Comparison of ENCODE assay signal across 10 mouse cellular contexts in genomic region chr2:152196896-152197295, GRCm38 (mm10). TPM values are rescaled to one million over a fixed set of nuclear protein-coding genes. Genes with fewer than 3 reads are reported as not detected.
A peak's percentile ranks its signal among the peaks of the same experiment; 100 is the strongest.
DNase-seq lines count a peak whose midpoint lies in the region; ATAC-seq and TF ChIP-seq lines count a peak whose summit lies in the region.
"Had no signal": no experiment of that assay in that cellular context is flagged by ENCODE, and none has a peak within 500 bp of the region (broad histone marks: within the 10 kb centered on the region; RNA-seq: fewer than 3 reads in every experiment).

No protein-coding gene starts in this region.

- no peaks in the 10 kb centered on the region for H3K27me3 ChIP-seq in forebrain, embryonic 10.5 days (ENCODE audit: poor library complexity, severe bottlenecking)
- H3K27me3 ChIP-seq in forebrain, embryonic 11.5 days (ENCODE audit: control insufficient read depth, insufficient read depth, low read length): no peaks in the 10 kb centered on the region
- H3K27me3 ChIP-seq in embryonic facial prominence, embryonic 10.5 days (replicated peaks; ENCODE audit: low read depth, poor library complexity, severe bottlenecking): 0 out of 2 replicates have a peak, but pooled peaks cover 4% of the 10 kb centered on the region
- no peaks in the 10 kb centered on the region for H3K27me3 ChIP-seq in hindbrain, embryonic 12.5 days
- H3K27me3 ChIP-seq in midbrain, embryonic 13.5 days: no peaks in the 10 kb centered on the region
- H3K27me3 ChIP-seq in liver, postnatal 0 days (ENCODE audit: insufficient read depth, low read length): no peaks in the 10 kb centered on the region
- H3K27me3 ChIP-seq: Patski had no signal

- no peak for DNase-seq in forebrain, embryonic 10.5 days (ENCODE audit: extremely low spot score, low spot score)
- DNase-seq in forebrain, embryonic 11.5 days (ENCODE audit: low spot score): no peak
- no peak for DNase-seq in embryonic facial prominence, embryonic 10.5 days (ENCODE audit: low spot score)
- DNase-seq in cerebellum, adult 11 months: no peak
- no peak for DNase-seq in urinary bladder, postnatal 4 days (ENCODE audit: low spot score in 2 of 2)
- DNase-seq in liver, postnatal 0 days: no peak

- H3K9ac ChIP-seq in forebrain, embryonic 11.5 days (ENCODE audit: low read length): no peak overlapping the region; the same call in 1 of the 2 replicates
- no peak overlapping the region for H3K9ac ChIP-seq in hindbrain, embryonic 12.5 days
- H3K9ac ChIP-seq in midbrain, embryonic 13.5 days (replicated peaks): 0 out of 2 replicates have a peak overlapping the region, but pooled peaks have one; percentile 19
- no peak overlapping the region for H3K9ac ChIP-seq in liver, postnatal 0 days (replicated peaks)
- H3K9ac ChIP-seq: limb, embryonic 12.5 days had no signal

- no peaks in the 10 kb centered on the region for H3K36me3 ChIP-seq in forebrain, embryonic 10.5 days (replicated peaks)
- no peaks in the 10 kb centered on the region for H3K36me3 ChIP-seq in forebrain, embryonic 11.5 days (ENCODE audit: control insufficient read depth, insufficient read depth, low read length)
- H3K36me3 ChIP-seq in embryonic facial prominence, embryonic 10.5 days (replicated peaks): no peaks in the 10 kb centered on the region
- no peaks in the 10 kb centered on the region for H3K36me3 ChIP-seq in hindbrain, embryonic 12.5 days
- no peaks in the 10 kb centered on the region for H3K36me3 ChIP-seq in midbrain, embryonic 13.5 days
- no peaks in the 10 kb centered on the region for H3K36me3 ChIP-seq in liver, postnatal 0 days (replicated peaks; ENCODE audit: insufficient read depth, low read length)
- H3K36me3 ChIP-seq: limb, embryonic 12.5 days had no signal

- H3K4me1 ChIP-seq in forebrain, embryonic 10.5 days: peaks cover 7% of the 10 kb centered on the region; the same call in 1 of the 2 replicates
- no peaks in the 10 kb centered on the region for H3K4me1 ChIP-seq in forebrain, embryonic 11.5 days (replicated peaks; ENCODE audit: control insufficient read depth, insufficient read depth, low read length)
- H3K4me1 ChIP-seq in embryonic facial prominence, embryonic 10.5 days: 0 out of 2 replicates have a peak, but pooled peaks cover 4% of the 10 kb centered on the region
- H3K4me1 ChIP-seq in hindbrain, embryonic 12.5 days: no peaks in the 10 kb centered on the region
- no peaks in the 10 kb centered on the region for H3K4me1 ChIP-seq in midbrain, embryonic 13.5 days (replicated peaks)
- no peaks in the 10 kb centered on the region for H3K4me1 ChIP-seq in liver, postnatal 0 days (ENCODE audit: insufficient read depth)

- ATAC-seq in forebrain, embryonic 11.5 days (replicated peaks; ENCODE audit: low FRiP score): no peak; the same call in 1 of the 2 replicates
- ATAC-seq in hindbrain, embryonic 12.5 days (ENCODE audit: low FRiP score): peak; percentile 26; the same call in 1 of the 2 replicates
- peak; percentile 48 for ATAC-seq in midbrain, embryonic 13.5 days
- no peak for ATAC-seq in liver, postnatal 0 days

- no peaks in the 10 kb centered on the region for H3K9me3 ChIP-seq in forebrain, embryonic 10.5 days
- H3K9me3 ChIP-seq in forebrain, embryonic 11.5 days (ENCODE audit: control insufficient read depth, low read length): no peaks in the 10 kb centered on the region
- H3K9me3 ChIP-seq in embryonic facial prominence, embryonic 10.5 days: no peaks in the 10 kb centered on the region
- no peaks in the 10 kb centered on the region for H3K9me3 ChIP-seq in hindbrain, embryonic 12.5 days (replicated peaks)
- no peaks in the 10 kb centered on the region for H3K9me3 ChIP-seq in midbrain, embryonic 13.5 days
- H3K9me3 ChIP-seq in liver, postnatal 0 days (ENCODE audit: low read length): no peaks in the 10 kb centered on the region
- H3K9me3 ChIP-seq: limb, embryonic 12.5 days had no signal

- no peak overlapping the region for H3K4me3 ChIP-seq in forebrain, embryonic 10.5 days
- no peak overlapping the region for H3K4me3 ChIP-seq in forebrain, embryonic 11.5 days (ENCODE audit: low read depth, low read length)
- no peak overlapping the region for H3K4me3 ChIP-seq in embryonic facial prominence, embryonic 10.5 days
- no peak overlapping the region for H3K4me3 ChIP-seq in hindbrain, embryonic 12.5 days
- H3K4me3 ChIP-seq in midbrain, embryonic 13.5 days (replicated peaks): no peak overlapping the region
- no peak overlapping the region for H3K4me3 ChIP-seq in liver, postnatal 0 days (ENCODE audit: low read depth, low read length)
- H3K4me3 ChIP-seq: limb, embryonic 12.5 days had no signal

- no peak overlapping the region for H3K4me2 ChIP-seq in forebrain, embryonic 11.5 days (ENCODE audit: low read depth, low read length, severe bottlenecking)
- H3K4me2 ChIP-seq in hindbrain, embryonic 12.5 days (replicated peaks): no peak overlapping the region
- H3K4me2 ChIP-seq in midbrain, embryonic 13.5 days (replicated peaks): no peak overlapping the region
- H3K4me2 ChIP-seq in liver, postnatal 0 days (ENCODE audit: low read depth, low read length): no peak overlapping the region
- H3K4me2 ChIP-seq: limb, embryonic 12.5 days had no signal

- TF ChIP-seq CTCF in liver, postnatal 0 days (IDR thresholded peaks at IDR 0.05; ENCODE audit: low read depth): no peak

- TF ChIP-seq EP300 in liver, postnatal 0 days (IDR thresholded peaks at IDR 0.05; ENCODE audit: low read depth): no peak

- 54% methylated on average over 3 of the region's 3 CpGs for WGBS in forebrain, embryonic 10.5 days
- 48% methylated on average over 3 of the region's 3 CpGs for WGBS in forebrain, embryonic 11.5 days
- 48% methylated on average over 3 of the region's 3 CpGs for WGBS in embryonic facial prominence, embryonic 10.5 days
- 43% methylated on average over 3 of the region's 3 CpGs for WGBS in hindbrain, embryonic 12.5 days
- 34% methylated on average over 3 of the region's 3 CpGs for WGBS in midbrain, embryonic 13.5 days
- 38% methylated on average over 3 of the region's 3 CpGs for WGBS in liver, postnatal 0 days (ENCODE audit: insufficient replicate concordance)

- peak overlapping the region; percentile 64 for H3K27ac ChIP-seq in forebrain, embryonic 10.5 days
- H3K27ac ChIP-seq in forebrain, embryonic 11.5 days (ENCODE audit: low read depth, low read length): no peak overlapping the region
- peak overlapping the region; percentile 68 for H3K27ac ChIP-seq in embryonic facial prominence, embryonic 10.5 days (replicated peaks)
- no peak overlapping the region for H3K27ac ChIP-seq in hindbrain, embryonic 12.5 days
- no peak overlapping the region for H3K27ac ChIP-seq in midbrain, embryonic 13.5 days
- no peak overlapping the region for H3K27ac ChIP-seq in liver, postnatal 0 days (ENCODE audit: low read depth)
- H3K27ac ChIP-seq: limb, embryonic 12.5 days had no signal

RNA-seq across cellular contexts. Expression of gene Csnk2a1, which starts 29.7 kb away (rescaled TPM):
- 77.6 and 91.0 TPM in 2 replicates for polyA plus RNA-seq in forebrain, embryonic 10.5 days (2016; fragmentation: Nextera tagmentation; extraction: Ambion mirVana)
- polyA plus RNA-seq in forebrain, embryonic 11.5 days (2014; fragmentation: Nextera tagmentation; extraction: Ambion mirVana): 72.2 and 73.6 TPM in 2 replicates
- 77.8 and 82.6 TPM in 2 replicates for polyA plus RNA-seq in embryonic facial prominence, embryonic 10.5 days (2016; fragmentation: Nextera tagmentation; extraction: Ambion mirVana)
- polyA plus RNA-seq in hindbrain, embryonic 12.5 days (2016; fragmentation: Nextera tagmentation; extraction: Ambion mirVana): 88.4 and 90.6 TPM in 2 replicates
- polyA plus RNA-seq in midbrain, embryonic 13.5 days (2015; fragmentation: Nextera tagmentation; extraction: Ambion mirVana): 125 and 142 TPM in 2 replicates
- 40.5 and 43.1 TPM in 2 replicates for polyA plus RNA-seq in liver, postnatal 0 days (2015; fragmentation: Nextera tagmentation; extraction: Ambion mirVana)

RNA-seq across cellular contexts. Expression of gene Tcf15, which starts 53.5 kb away (rescaled TPM):
- 4.0 and 4.1 TPM in 2 replicates for polyA plus RNA-seq in forebrain, embryonic 10.5 days (2016; fragmentation: Nextera tagmentation; extraction: Ambion mirVana)
- 3.4 and 3.5 TPM in 2 replicates for polyA plus RNA-seq in forebrain, embryonic 11.5 days (2014; fragmentation: Nextera tagmentation; extraction: Ambion mirVana)
- polyA plus RNA-seq in embryonic facial prominence, embryonic 10.5 days (2016; fragmentation: Nextera tagmentation; extraction: Ambion mirVana): 9.2 and 10.3 TPM in 2 replicates
- polyA plus RNA-seq in hindbrain, embryonic 12.5 days (2016; fragmentation: Nextera tagmentation; extraction: Ambion mirVana): 8.8 and 9.9 TPM in 2 replicates
- polyA plus RNA-seq in midbrain, embryonic 13.5 days (2015; fragmentation: Nextera tagmentation; extraction: Ambion mirVana): 1.0 and 1.8 TPM in 2 replicates
- 0.14 and 0.18 TPM in 2 replicates for polyA plus RNA-seq in liver, postnatal 0 days (2015; fragmentation: Nextera tagmentation; extraction: Ambion mirVana)
- polyA plus RNA-seq: Patski had no signal

Comparison
In these comparisons a context has a peak if more than half of its experiments do, and no peak if none do; other contexts are left out.
1. H3K27ac ChIP-seq: peak in forebrain, embryonic 10.5 days (single experiment) and embryonic facial prominence, embryonic 10.5 days (single experiment); none in forebrain, embryonic 11.5 days (single experiment), hindbrain, embryonic 12.5 days (single experiment), midbrain, embryonic 13.5 days (single experiment) and liver, postnatal 0 days (single experiment).
2. ATAC-seq: peak in hindbrain, embryonic 12.5 days (single experiment) and midbrain, embryonic 13.5 days (single experiment); none in forebrain, embryonic 11.5 days (single experiment) and liver, postnatal 0 days (single experiment).